Mouse (Mus musculus): Measurements from ENCODE around the gene Uhrf1bp1.

Uhrf1bp1 gene

DNA sequence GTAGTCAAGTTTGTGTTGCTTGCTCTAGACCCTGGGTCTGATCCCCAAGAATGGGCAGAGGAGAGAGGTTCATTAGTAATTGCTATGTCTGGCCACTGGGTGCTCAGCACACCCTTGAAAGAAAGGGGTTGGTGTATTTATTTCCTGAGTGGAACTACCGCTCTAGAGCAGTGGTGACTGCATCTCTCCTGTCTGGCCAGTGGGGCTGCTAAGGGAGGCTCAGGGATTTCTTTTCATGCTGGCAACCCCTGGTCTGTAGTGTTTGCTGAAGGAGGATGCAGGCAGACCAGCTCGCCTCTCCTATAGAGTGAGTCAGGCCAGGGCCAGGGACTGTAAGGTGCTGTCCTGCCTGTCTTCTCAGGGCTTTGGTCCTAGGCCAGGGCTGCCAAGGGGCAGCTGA lies 90.9 kb downstream of the Uhrf1bp1 start:
- DNase-seq (ENCODE audit: low spot score in 2 of 2), result no peak
